Mouse (Mus musculus): ENCODE data around the gene Lss.

The Lss gene

DNA sequence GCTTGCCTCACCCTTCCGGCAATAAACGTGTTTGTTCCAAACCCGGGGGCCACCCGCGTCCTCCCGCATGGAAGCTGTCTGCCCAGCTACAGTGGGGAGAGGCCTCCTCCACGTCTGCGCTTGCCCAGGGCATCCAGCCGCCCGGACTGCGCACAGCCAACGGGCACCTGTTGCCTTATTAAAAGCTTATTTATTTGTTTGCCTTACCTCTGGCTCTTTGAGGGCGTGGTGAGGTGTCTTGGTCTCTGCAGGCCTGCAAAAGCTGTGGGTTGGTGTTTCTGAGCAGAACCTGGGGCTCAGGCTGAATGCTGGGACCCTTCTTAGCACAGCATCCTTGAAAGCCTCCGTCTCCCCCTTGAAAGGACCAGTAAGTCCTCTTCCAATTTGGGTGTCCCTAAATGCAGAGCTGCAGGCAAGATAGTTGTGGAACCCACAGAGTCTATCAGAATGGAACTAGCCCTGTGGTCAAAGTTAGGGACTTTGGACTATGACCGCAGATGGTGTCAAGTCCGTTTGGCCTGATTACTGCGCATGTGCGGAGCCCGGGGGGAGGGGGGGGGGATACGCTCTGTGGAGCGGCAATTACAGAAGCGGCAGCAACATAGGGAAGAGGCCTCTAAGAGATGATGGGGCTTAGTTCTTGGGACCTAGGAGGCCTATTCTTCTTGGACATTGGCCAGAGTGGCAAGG lies 38.8 kb downstream of the Lss start:
- no peak for DNase-seq

DNA sequence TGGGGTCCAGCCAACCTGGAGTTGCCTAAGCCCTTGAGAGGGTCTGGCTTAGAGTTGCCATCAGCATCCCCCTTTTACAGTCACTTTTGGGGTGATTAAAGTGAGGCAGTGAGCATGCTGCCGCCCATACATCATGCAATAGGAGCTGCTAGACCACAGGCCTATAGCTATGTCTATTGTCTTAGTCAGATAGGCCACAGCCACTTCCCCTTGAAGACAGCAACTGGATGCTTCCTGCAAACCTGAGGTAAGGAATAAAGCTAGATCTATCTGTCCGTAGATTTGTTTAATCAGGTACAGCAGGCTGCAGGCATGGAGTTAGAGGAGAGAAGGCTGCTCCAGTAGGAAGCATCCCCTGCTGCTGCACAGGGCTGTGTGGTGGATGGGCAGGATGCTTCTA lies 39.7 kb downstream of the Lss start:
- DNase-seq: no peak

DNA sequence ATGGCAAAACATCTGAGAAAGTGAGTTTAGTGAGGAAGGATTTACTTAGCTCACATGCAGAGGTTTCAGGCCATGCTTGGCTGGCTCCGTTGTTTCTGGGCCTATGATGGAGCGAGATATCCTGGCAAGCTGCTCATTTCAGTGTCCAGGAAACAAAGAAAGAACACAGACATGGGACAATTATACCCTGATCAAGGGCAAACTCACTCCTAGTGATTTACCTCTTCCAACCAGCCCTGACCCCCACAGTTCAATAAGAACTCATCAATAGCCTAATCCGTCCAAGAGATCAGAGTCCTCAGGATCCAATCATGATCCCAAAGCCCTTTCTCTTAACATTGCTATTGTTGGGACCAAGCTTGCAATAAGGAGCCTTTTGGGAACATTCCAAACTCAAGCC lies 40.8 kb downstream of the Lss start:
- DNase-seq: no peak

DNA sequence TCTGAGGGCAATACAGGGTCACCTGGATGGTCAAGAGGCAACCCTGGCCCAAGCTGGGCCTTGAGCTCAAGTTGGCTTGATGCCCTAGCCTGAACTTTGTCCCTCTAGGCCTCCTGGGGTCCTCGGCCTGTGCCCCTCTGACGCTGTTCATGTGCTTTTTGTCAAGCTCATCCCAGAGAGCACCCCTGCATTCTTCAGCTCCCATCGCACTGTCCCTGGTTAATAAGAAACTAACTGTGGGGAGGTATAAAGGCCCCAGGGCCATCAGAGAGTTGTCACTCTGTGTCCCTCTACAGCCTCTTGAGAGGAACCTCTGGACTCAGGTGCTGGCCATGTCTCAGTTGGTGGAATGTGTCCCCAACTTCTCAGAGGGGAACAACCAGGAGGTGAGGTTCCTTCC lies 44.0 kb downstream of the Lss start, which contains the start of gene Ftcd:
Gene Ftcd, plus strand, starts transcription at position 275 of the 400 bp plus-strand sequence.
- no peak for DNase-seq

DNA sequence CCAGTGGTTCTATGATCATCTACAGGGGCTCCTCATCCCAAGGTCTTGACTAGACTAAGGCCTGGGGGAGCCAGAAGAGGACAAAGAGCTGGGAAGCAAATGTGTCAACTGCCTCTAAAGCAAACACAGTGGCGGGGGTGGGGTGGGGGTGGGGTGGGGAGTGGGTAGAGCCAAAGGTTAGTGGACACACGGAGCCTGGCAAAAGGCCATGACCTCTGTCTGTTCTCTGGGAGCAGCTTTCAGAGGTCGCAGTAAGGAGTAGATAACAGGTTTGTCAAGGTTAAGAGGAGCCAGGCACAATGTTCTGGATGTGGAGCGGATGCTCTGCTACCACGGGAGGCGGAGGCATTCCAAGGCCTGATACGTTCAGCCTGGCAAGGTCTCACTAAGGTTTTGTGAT lies 45.5 kb downstream of the Lss start:
- no peak for DNase-seq

DNA sequence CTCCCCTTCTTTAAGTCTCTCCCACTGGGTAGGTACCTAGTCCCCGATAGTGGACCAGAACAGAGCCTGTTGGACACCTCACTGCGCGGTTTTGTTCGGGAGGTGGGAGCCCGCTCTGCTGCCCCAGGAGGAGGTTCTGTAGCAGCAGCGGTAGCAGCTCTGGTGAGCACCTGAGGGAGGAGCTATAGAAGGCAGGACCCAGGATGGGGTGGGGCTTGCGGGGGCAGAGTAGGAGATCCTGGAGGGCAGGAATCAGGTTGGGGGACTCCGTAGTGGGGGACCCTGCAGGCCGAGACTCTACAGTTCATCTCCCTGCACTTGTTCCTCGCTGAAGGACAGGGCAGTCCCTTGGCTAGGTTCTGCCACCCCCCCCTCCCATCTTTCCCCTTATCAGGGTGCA lies 52.8 kb downstream of the Lss start:
- DNase-seq: no peak

DNA sequence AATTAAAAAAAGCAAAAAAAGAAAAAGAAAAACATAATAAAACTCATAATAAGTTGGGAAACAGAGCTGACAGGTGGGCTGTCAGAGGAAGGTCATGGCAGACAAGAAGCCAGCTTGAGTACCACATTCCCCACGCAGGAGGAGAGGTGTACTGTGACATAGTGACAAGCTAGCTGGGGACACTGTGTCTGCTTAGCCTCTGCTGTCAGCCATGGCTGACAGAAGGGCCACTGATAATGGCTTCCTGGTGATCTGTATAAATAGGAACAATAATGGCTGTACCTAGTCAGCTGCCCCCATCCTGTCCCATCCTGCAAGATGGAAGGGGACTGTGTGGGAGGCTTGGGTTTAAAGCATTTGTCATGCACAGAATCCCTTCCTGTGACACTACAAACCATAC lies 54.8 kb downstream of the Lss start:
- DNase-seq: no peak

DNA sequence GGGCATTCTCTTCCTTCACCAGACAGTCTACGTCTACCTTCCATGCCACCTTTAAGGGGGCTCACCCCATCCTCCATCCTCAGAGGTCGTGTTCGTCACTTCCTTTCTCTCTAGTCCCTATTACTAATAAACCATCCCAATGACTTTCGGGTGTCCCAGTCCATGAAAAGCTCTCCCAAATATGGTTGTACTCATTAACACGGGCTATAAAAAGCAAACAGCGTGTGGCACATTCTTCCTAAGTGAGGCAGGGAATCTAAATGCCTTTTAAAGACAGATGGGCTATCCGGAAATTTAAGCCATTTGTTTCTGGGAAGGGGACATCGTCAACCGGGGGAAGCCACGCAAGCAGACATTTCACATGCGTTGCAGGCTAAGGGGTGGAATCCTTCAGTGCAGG lies 58.8 kb downstream of the Lss start:
- DNase-seq: no peak

DNA sequence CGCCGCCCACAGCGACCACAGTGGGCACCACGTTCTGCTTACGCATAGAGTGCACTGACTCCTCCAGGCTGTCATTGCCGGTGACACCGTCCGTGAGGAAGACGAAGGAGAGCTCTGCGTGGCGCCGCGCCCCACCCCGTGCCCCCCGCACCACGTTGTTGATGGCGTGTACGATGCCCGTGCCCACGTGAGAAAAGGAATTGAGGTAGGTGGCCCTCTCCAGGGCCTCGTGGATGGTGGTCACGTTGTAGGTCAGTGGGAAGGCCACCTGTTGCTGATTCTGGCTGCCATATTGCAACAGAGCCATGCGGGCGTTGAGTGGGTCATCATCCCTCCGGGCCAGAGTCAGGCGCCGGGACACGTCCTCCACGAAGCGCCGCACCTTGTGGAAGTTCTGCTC lies 65.0 kb downstream of the Lss start:
- DNase-seq: no peak

DNA sequence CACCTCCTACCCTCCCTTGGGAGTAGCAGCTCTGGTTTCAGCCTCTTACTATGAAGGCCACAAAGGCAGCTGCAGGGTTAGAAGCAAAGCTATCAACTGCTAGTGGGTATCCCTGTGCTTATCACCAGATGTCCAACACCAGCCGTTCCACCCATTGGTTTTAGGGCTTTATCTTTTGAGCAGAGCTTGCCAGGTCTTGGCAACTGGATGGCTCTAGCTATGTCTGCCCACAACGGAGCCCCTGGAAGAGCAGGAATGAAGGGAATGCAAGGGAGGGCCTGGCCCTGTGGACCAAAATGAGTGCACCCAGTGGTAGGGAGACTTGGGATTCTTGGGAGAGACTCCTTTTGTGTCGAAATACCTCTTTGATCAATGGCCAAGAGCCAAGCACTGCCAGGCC lies 71.3 kb downstream of the Lss start:
- no peak for DNase-seq
